Mouse (Mus musculus) ES-Bruce4 (cell line): ENCODE measurements around the gene Efcab11.

Experiments used
- CTCF ChIP-seq: IDR thresholded peaks from one replicate; pipeline ENCODE4 v1.8.1; 2011; ENCODE audit warnings: low read depth, low read length
- POLR2A ChIP-seq: IDR thresholded peaks from one replicate; pipeline ENCODE4 v1.8.1; 2011; ENCODE audit warnings: low read length; ENCODE audit not compliant: insufficient read depth

DNA sequence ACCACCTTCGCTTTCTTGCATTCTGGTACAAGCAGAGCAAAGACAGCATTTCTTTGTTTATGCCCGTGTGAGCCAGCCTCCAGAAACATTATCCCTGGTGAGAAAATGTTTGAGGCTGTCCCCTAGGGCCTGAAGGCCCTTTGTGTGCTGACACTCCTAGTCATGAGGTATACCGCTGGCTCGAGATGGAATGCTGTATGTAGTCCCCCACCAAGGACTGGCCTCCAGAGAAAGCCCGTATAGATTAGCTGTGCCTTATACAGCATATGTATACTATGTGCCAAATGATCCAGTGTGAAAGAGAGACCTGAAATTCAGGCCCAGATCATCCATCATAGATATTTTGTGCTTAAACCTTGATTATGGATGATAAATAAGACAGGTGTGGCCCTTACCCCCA lies 39.5 kb upstream of the Efcab11 start:
- no peak for TF ChIP-seq CTCF
- no peak for TF ChIP-seq POLR2A
